Mouse (Mus musculus) stomach, postnatal 0 days (tissue): ENCODE results near the gene Armh4. TPM values are rescaled to one million over a fixed set of nuclear protein-coding genes. Genes with fewer than 3 reads are reported as not detected.

ENCODE experiments used
- ATAC-seq: fragments of 200-750 bp; cut with Nextera tagmentation; 2 replicates; pipeline ENCODE4 v1.8.0; 2017; ENCODE audit not compliant: low FRiP score, low TSS enrichment
- DNase-seq: peaks from one replicate; pipeline ENCODE4 v3.0.0-alpha.2; 2016; ENCODE audit warnings: low spot score
- H3K27ac ChIP-seq: fragments of 300-500 bp; sonication (generic); replicated peaks from 2 replicates; pipeline ENCODE4 v1.5.1; 2014; ENCODE audit warnings: mild to moderate bottlenecking, control low read depth
- H3K27me3 ChIP-seq: fragments of 300-500 bp; sonication (generic); 2 replicates; pipeline ENCODE4 v1.6.1; 2014; ENCODE audit warnings: low read length; ENCODE audit not compliant: control insufficient read depth, insufficient read depth
- H3K36me3 ChIP-seq: fragments of 300-500 bp; sonication (generic); 2 replicates; pipeline ENCODE4 v1.6.1; 2014; ENCODE audit warnings: low read length, mixed read lengths; ENCODE audit not compliant: control insufficient read depth, insufficient read depth
- H3K4me1 ChIP-seq: fragments of 300-500 bp; sonication (generic); replicated peaks from 2 replicates; pipeline ENCODE4 v1.6.1; 2014; ENCODE audit warnings: antibody characterized with exemption; ENCODE audit not compliant: control insufficient read depth, insufficient read depth
- H3K4me2 ChIP-seq: fragments of 300-500 bp; sonication (generic); replicated peaks from 2 replicates; pipeline ENCODE4 v1.6.1; 2014; ENCODE audit warnings: low read depth, mild to moderate bottlenecking, control low read depth, moderate library complexity
- H3K4me3 ChIP-seq: fragments of 300-500 bp; sonication (generic); 2 replicates; pipeline ENCODE4 v1.5.1; 2014; ENCODE audit warnings: low read depth, low read length, control low read depth
- H3K9ac ChIP-seq: fragments of 300-500 bp; sonication (generic); 2 replicates; pipeline ENCODE4 v1.6.1; 2014; ENCODE audit warnings: mild to moderate bottlenecking, low read length, control low read depth, mixed read lengths
- H3K9me3 ChIP-seq: fragments of 300-500 bp; sonication (generic); 2 replicates; pipeline ENCODE4 v1.6.1; 2016; ENCODE audit warnings: low read length; ENCODE audit not compliant: control insufficient read depth
- CTCF ChIP-seq: IDR thresholded peaks from 2 replicates; pipeline ENCODE4 v1.5.1; 2016; ENCODE audit warnings: antibody characterized with exemption, low read depth, mild to moderate bottlenecking, moderate library complexity
- EP300 ChIP-seq: optimal IDR thresholded peaks from 2 replicates; pipeline ENCODE3; 2016; ENCODE audit warnings: antibody characterized with exemption
- WGBS: fragments of 180-500 bp; shearing (Covaris S2); extraction: QIAGEN DNeasy Blood & Tissue Kit; methylation state at CpG from one replicate; pipeline ENCODE4 v1.1.7; 2014; 5-methylcytosine and 5-hydroxymethylcytosine counted together
- polyA plus RNA-seq: library from polyadenylated mRNA; unstranded; fragments of >200 nt; fragmentation: Nextera tagmentation; extraction: Ambion mirVana; gene quantifications from 2 replicates; pipeline ENCODE4 v1.2.1, GENCODE M21; 2015

Gene Armh4
- polyA plus RNA-seq, 1 experiment from 2014 or later, result 4.4 TPM

GRCm38 (mm10) chr14:49649191-49649590, 134.0 kb downstream of the Armh4 start:
- Histone ChIP-seq H3K4me2 (no peak overlapping the region), H3K4me1 (no peaks in the 10 kb centered on the region), H3K9me3 (no peaks in the 10 kb centered on the region), H3K4me3 (no peak overlapping the region), H3K9ac (no peak overlapping the region), H3K27me3 (no peaks in the 10 kb centered on the region), H3K36me3 (no peaks in the 10 kb centered on the region), H3K27ac (no peak overlapping the region)
- DNase-seq (no peak), ATAC-seq (no peak)
- 46% methylated on average over 1 of the region's 1 CpGs for WGBS
- TF ChIP-seq CTCF, result no peak
- no peak for TF ChIP-seq EP300

GRCm38 (mm10) chr14:49637422-49637821, 145.8 kb downstream of the Armh4 start:
- no peak for DNase-seq

GRCm38 (mm10) chr14:49626055-49626454, 157.1 kb downstream of the Armh4 start:
- no peaks in the 10 kb centered on the region for H3K9me3 ChIP-seq
- no peak overlapping the region for H3K4me2 ChIP-seq
- no peak overlapping the region for H3K27ac ChIP-seq
- TF ChIP-seq EP300, result no peak
- TF ChIP-seq CTCF, result no peak
- no peak for ATAC-seq
- no peaks in the 10 kb centered on the region for H3K36me3 ChIP-seq
- 62% methylated on average over 4 of the region's 4 CpGs for whole genome bisulfite sequencing
- H3K4me3 ChIP-seq, result no peak overlapping the region
- H3K4me1 ChIP-seq, result no peaks in the 10 kb centered on the region
- DNase-seq, result no peak
- H3K27me3 ChIP-seq, result no peaks in the 10 kb centered on the region
- H3K9ac ChIP-seq, result no peak overlapping the region

More at GRCm38 (mm10) chr14:49637422-49637821, 145.8 kb downstream of the Armh4 start:
- H3K4me3 ChIP-seq, result no peak overlapping the region
- no peak overlapping the region for H3K9ac ChIP-seq
- no peaks in the 10 kb centered on the region for H3K9me3 ChIP-seq
- no peaks in the 10 kb centered on the region for H3K27me3 ChIP-seq
- no peaks in the 10 kb centered on the region for H3K4me1 ChIP-seq
- no peak overlapping the region for H3K27ac ChIP-seq
- 69% methylated on average over 1 of the region's 1 CpGs for WGBS
- no peak overlapping the region for H3K4me2 ChIP-seq
- H3K36me3 ChIP-seq, result no peaks in the 10 kb centered on the region
- ATAC-seq, result no peak
- TF ChIP-seq CTCF (no peak), EP300 (no peak)

Other genes with a start within 250 kb of the Armh4 start
- not detected in 2 replicates for gene Olfr722, start 118.6 kb upstream of the Armh4 start, polyA plus RNA-seq
- not detected in 2 replicates for gene Olfr723, start 148.4 kb upstream of the Armh4 start, polyA plus RNA-seq
- gene Olfr724, start 179.9 kb upstream of the Armh4 start, polyA plus RNA-seq, result not detected in 2 replicates